Mouse (Mus musculus): ENCODE data around the gene Ly86. TPM values are rescaled to one million over a fixed set of nuclear protein-coding genes. Genes with fewer than 3 reads are reported as not detected.

Gene Ly86
- polyA plus RNA-seq (2012; rRNA removed) = 22.2 and 24.3 TPM in 2 replicates

GRCm38 (mm10) chr13:37344909-37345772 is at the start of gene Ly86:
Gene Ly86, plus strand, starts transcription at chr13:37345208.
- no peak for TF ChIP-seq POLR2A (IDR thresholded peaks at IDR 0.05; ENCODE audit: extremely low read depth, insufficient read depth, low read length)
- no peak for TF ChIP-seq CTCF (IDR thresholded peaks at IDR 0.05; ENCODE audit: extremely low read depth, insufficient read depth, low read length)
- Histone ChIP-seq H3K27ac (ENCODE audit: insufficient read depth, low read length) (peak within 1 kb of the TSS; percentile 32; the same call in 1 of the 2 replicates), H3K4me3 (ENCODE audit: insufficient read depth, low read length) (peak within 1 kb of the TSS; percentile 17; the same call in 1 of the 2 replicates), H3K4me1 (ENCODE audit: control insufficient read depth, insufficient read depth, low read length) (no peaks in the 10 kb centered on the region)

- no peak overlapping the region for H3K4me3 ChIP-seq (ENCODE audit: insufficient read depth, low read length)
- no peak overlapping the region for H3K27ac ChIP-seq (ENCODE audit: insufficient read depth, low read length)
- TF ChIP-seq CTCF (IDR thresholded peaks at IDR 0.05; ENCODE audit: extremely low read depth, insufficient read depth, low read length) (no peak), POLR2A (IDR thresholded peaks at IDR 0.05; ENCODE audit: extremely low read depth, insufficient read depth, low read length) (no peak)
- H3K4me1 ChIP-seq (ENCODE audit: control insufficient read depth, insufficient read depth, low read length) = no peaks in the 10 kb centered on the region
Measured at GRCm38 (mm10) chr13:37297886-37298285, 47.1 kb upstream of the Ly86 start.

DNA sequence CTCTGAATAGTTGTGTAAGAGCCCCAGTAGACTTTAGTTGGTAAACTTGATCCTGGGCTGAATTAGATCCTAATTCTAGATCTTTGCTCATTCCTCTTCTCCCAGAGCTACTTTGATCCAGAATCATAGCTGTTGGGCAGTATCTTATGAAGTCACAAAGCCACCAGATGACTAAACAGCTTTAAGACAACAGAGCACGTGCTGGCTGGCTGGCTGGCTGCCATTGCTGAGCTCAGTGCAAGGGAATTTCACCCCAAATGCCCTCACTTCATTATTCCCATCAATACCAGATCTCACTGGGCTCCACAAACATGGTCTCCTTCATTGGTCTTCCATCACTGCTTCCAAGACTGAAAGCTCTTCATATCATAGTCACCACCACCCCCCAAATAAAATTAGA is 46.2 kb upstream of the Ly86 start:
- no peak overlapping the region for H3K27ac ChIP-seq (ENCODE audit: insufficient read depth, low read length)
- H3K4me3 ChIP-seq (ENCODE audit: insufficient read depth, low read length) = no peak overlapping the region
- no peak for TF ChIP-seq CTCF (IDR thresholded peaks at IDR 0.05; ENCODE audit: extremely low read depth, insufficient read depth, low read length)
- no peak for TF ChIP-seq POLR2A (IDR thresholded peaks at IDR 0.05; ENCODE audit: extremely low read depth, insufficient read depth, low read length)
- no peaks in the 10 kb centered on the region for H3K4me1 ChIP-seq (ENCODE audit: control insufficient read depth, insufficient read depth, low read length)

DNA sequence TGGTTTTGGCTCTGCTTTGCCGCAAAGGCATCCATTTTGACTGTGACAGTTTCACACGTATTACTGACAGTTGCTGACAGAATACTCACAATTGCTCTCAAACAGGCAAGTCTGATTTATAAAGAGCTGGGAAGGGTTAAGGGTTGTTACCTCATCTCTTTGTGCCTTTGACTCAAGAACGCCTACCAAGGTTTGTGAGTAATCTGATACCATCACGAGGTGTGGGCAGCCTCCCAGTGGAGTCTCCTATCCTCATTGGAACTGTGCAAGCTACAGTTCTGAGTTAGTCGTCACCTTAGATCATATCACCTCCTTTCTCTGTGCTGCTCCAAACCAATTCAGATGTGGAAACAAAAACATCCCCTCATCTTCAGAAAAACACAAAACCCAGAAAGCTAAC is 42.1 kb upstream of the Ly86 start:
- TF ChIP-seq POLR2A (IDR thresholded peaks at IDR 0.05; ENCODE audit: extremely low read depth, insufficient read depth, low read length) = no peak
- TF ChIP-seq CTCF (IDR thresholded peaks at IDR 0.05; ENCODE audit: extremely low read depth, insufficient read depth, low read length) = no peak
- Histone ChIP-seq H3K4me1 (ENCODE audit: control insufficient read depth, insufficient read depth, low read length) (no peaks in the 10 kb centered on the region), H3K27ac (ENCODE audit: insufficient read depth, low read length) (no peak overlapping the region), H3K4me3 (ENCODE audit: insufficient read depth, low read length) (no peak overlapping the region)

DNA sequence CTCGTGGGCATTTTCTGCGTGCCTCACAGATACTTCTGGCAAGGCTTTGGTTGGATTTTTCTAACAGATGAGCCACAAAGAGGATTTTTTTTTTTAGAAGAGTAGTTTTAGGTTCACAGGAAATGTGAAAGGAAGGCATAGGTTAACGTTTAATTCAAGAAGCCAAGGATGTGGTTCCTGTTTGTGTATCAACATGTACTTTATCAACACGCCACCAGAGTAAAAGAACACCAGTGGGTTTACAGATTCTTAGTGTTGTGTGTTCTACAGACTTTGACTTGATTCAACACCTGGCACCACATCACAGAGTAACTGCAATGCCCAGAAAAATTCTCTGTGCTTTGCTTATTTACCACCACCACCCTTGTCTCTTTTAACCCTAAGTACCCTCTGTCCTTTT is 37.0 kb upstream of the Ly86 start:
- Histone ChIP-seq H3K4me1 (ENCODE audit: control insufficient read depth, insufficient read depth, low read length) (peaks cover 2% of the 10 kb centered on the region; the same call in 1 of the 2 replicates), H3K27ac (ENCODE audit: insufficient read depth, low read length) (no peak overlapping the region), H3K4me3 (ENCODE audit: insufficient read depth, low read length) (no peak overlapping the region)
- no peak for TF ChIP-seq POLR2A (IDR thresholded peaks at IDR 0.05; ENCODE audit: extremely low read depth, insufficient read depth, low read length)
- no peak for TF ChIP-seq CTCF (IDR thresholded peaks at IDR 0.05; ENCODE audit: extremely low read depth, insufficient read depth, low read length)

GRCm38 (mm10) chr13:37309296-37309695 is 35.7 kb upstream of the Ly86 start:
- no peak overlapping the region for H3K4me3 ChIP-seq (ENCODE audit: insufficient read depth, low read length)
- TF ChIP-seq CTCF (IDR thresholded peaks at IDR 0.05; ENCODE audit: extremely low read depth, insufficient read depth, low read length) = no peak
- TF ChIP-seq POLR2A (IDR thresholded peaks at IDR 0.05; ENCODE audit: extremely low read depth, insufficient read depth, low read length) = no peak
- no peak overlapping the region for H3K27ac ChIP-seq (ENCODE audit: insufficient read depth, low read length)
- peaks cover 2% of the 10 kb centered on the region; the same call in 1 of the 2 replicates for H3K4me1 ChIP-seq (ENCODE audit: control insufficient read depth, insufficient read depth, low read length)

GRCm38 (mm10) chr13:37310331-37310730 is 34.7 kb upstream of the Ly86 start:
- H3K4me3 ChIP-seq (ENCODE audit: insufficient read depth, low read length) = no peak overlapping the region
- H3K4me1 ChIP-seq (ENCODE audit: control insufficient read depth, insufficient read depth, low read length) = peaks cover 2% of the 10 kb centered on the region; the same call in 1 of the 2 replicates
- TF ChIP-seq POLR2A (IDR thresholded peaks at IDR 0.05; ENCODE audit: extremely low read depth, insufficient read depth, low read length) = no peak
- no peak for TF ChIP-seq CTCF (IDR thresholded peaks at IDR 0.05; ENCODE audit: extremely low read depth, insufficient read depth, low read length)
- no peak overlapping the region for H3K27ac ChIP-seq (ENCODE audit: insufficient read depth, low read length)

DNA sequence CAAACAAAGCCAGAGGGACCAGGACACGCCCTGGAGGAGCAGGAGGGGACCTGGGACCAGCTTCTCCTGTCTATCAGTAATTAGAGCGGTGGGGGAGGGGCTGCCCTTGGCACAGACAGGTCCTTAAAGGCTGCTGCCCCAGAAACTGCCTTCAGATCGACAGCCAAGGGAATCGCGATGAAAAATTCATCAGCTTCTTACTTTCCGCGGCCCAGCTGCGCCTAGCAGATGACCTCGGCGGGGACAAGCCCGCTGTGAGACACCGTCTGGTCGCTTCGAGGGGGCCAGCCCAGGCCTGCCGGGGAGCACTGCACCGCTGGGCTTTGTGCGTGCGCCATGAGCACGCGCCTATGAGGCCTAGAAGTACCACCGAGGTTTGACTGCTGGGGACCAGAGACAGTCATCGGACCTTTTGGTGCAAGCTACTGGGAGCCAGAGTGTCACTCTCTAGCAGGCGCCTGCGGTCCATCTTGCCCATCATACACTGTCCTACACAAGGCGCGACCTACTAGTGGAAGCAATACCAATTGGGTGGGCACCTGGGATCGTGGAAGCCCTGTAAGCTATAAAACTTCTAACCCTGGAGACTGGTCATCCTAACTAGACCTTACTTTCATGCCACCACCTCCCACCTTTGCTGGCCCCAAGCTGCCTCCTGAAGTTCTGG is 33.3 kb upstream of the Ly86 start:
- Histone ChIP-seq H3K4me1 (ENCODE audit: control insufficient read depth, insufficient read depth, low read length) (peaks cover 2% of the 10 kb centered on the region; the same call in 1 of the 2 replicates), H3K27ac (ENCODE audit: insufficient read depth, low read length) (no peak overlapping the region), H3K4me3 (ENCODE audit: insufficient read depth, low read length) (no peak overlapping the region)

DNA sequence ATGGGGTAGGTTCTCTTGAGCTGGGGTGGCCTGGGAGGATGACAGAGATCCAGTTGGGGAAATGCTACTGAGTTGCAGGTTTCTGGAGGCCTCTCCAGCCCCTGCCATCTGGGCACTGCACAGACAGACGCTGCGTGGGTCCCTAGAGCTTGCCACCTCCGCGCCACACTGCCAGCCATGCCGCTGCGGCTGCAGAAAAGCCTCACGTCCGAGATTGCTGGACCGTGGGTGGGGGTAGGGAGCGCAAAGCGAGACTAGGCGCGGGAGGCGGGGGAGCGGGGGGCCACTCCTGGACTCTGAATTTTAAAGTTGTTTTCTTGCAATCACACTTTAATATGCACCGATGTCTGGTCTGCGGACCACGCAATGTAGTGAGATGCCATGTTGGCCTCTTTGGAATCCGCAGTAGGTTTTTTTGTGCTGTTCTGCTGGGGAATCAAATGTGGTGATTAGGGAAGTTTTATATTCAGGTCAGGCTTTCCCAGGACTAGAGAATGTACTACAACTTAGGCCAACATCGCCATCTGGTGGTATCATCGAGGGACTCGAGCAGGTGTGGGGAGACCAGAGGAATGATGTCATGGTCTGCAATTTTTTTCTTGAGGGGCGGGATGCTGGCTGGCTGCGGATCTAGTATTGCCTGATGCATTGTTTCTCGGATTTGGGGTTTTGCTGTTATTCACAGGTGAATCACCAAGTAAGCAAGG is 32.6 kb upstream of the Ly86 start:
- no peak for TF ChIP-seq POLR2A (IDR thresholded peaks at IDR 0.05; ENCODE audit: extremely low read depth, insufficient read depth, low read length)
- TF ChIP-seq CTCF (IDR thresholded peaks at IDR 0.05; ENCODE audit: extremely low read depth, insufficient read depth, low read length) = peak; percentile 95
- Histone ChIP-seq H3K27ac (ENCODE audit: insufficient read depth, low read length) (no peak overlapping the region), H3K4me3 (ENCODE audit: insufficient read depth, low read length) (no peak overlapping the region), H3K4me1 (ENCODE audit: control insufficient read depth, insufficient read depth, low read length) (peaks cover 2% of the 10 kb centered on the region; the same call in 1 of the 2 replicates)

More for the DNA sequence above, 33.3 kb upstream of the Ly86 start:
- TF ChIP-seq CTCF (IDR thresholded peaks at IDR 0.05; ENCODE audit: extremely low read depth, insufficient read depth, low read length) = no peak
- TF ChIP-seq POLR2A (IDR thresholded peaks at IDR 0.05; ENCODE audit: extremely low read depth, insufficient read depth, low read length) = no peak
